Mouse (Mus musculus) heart, postnatal 14 days (tissue): ENCODE results near the gene Gm17067. TPM values are rescaled to one million over a fixed set of nuclear protein-coding genes. Genes with fewer than 3 reads are reported as not detected.
"Not testable (repeated sequence)": the region's sequence is repeated elsewhere in the genome, so short reads cannot be mapped to it uniquely, and the experiment has no call there.

ENCODE experiments used
- DNase-seq, 2 experiments: peaks; one replicate each; pipeline ENCODE4 v3.0.0; 2021 to 2022
- intact Hi-C: fragments of 180-260 bp; cut with DNase I; formaldehyde crosslinking; loops from one replicate; pipeline ENCODE4 v1.15.1; 2025
- long read RNA-seq, 2 experiments: library from polyadenylated mRNA; stranded (forward); transcript quantifications; one replicate each; pipeline ENCODE4 v2.0.0; 2021
- total RNA-seq, 2 experiments: library from RNA; stranded (reverse); gene quantifications; 2 replicates each; pipeline ENCODE4 v1.2.3; 2021

The Gm17067 gene
- not detected for total RNA-seq
- long read RNA-seq, experiment 1, partial matches to known transcripts = 0 of 1 reads
- long read RNA-seq, experiment 1, other reads (novel, unspliced or antisense) = 0 of 1 reads
- long read RNA-seq, experiment 2 = 0 reads

- DNase-seq = not testable (repeated sequence)
- intact Hi-C loops = loop anchor here (5.0 kb wide), 1 partner anchor 130 kb away; no protein-coding TSS in a partner anchor
Measured at GRCm38 (mm10) chr7:42726917-42727316, at the start of gene Gm17067. TSS of gene Gm17067 (minus strand) at chr7:42727017.

- intact Hi-C loops = no loop called here
- no peak for DNase-seq
Measured at GRCm38 (mm10) chr7:42749836-42750235, 23.0 kb upstream of the Gm17067 start.

- DNase-seq = no peak
- intact Hi-C loops = no loop called here
Measured at GRCm38 (mm10) chr7:42738536-42739210, 11.9 kb upstream of the Gm17067 start.

DNA sequence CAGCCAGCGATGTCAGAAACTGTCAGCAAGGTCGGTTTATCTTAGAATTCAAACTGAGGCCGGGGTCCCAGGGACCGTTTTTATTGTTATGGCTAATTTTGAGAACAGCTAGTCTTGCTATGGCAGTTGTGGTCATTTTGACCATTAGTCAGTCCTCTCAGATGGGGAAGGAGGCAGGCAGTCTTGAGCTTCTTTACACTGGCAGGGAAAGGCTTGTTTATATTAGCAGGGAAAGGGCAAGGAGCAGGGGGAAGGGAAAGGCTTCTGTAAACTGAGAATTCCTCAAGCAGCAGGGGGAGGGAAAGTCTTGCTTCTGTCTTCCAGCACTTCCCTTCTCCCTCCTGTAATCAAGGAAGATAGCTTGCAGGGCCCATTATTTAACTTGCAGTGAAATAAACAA, 33.6 kb downstream of the Gm17067 start:
- DNase-seq, intact Hi-C loops: not testable (repeated sequence)

GRCm38 (mm10) chr7:42692362-42693158, 34.3 kb downstream of the Gm17067 start, which contains the start of gene Zfp975:
TSS of gene Zfp975 (minus strand) at chr7:42692742.
- intact Hi-C loops = not testable (repeated sequence)

GRCm38 (mm10) chr7:42680081-42680480, 46.7 kb downstream of the Gm17067 start:
- intact Hi-C loops, DNase-seq: not testable (repeated sequence)

More at GRCm38 (mm10) chr7:42692362-42693158, 34.3 kb downstream of the Gm17067 start, which contains the start of gene Zfp975:
- DNase-seq = peak; percentile 79

- DNase-seq, intact Hi-C loops: not testable (repeated sequence)
Measured at GRCm38 (mm10) chr7:42679646-42680045, 47.2 kb downstream of the Gm17067 start.

- intact Hi-C loops, DNase-seq: not testable (repeated sequence)
Measured at GRCm38 (mm10) chr7:42660140-42660539, 66.7 kb downstream of the Gm17067 start.

Other genes with a start within 250 kb of the Gm17067 start
- 1 to 10 TPM; 6.8 to 7.2 TPM for gene Zfp141, start 221.3 kb downstream of the Gm17067 start, total RNA-seq
- not detected for gene Gm21028, start 148.4 kb downstream of the Gm17067 start, total RNA-seq
- under 1 TPM; 0.38 to 0.80 TPM for gene Zfp977, start 134.5 kb downstream of the Gm17067 start, total RNA-seq
- 1 to 10 TPM; 2.4 to 2.5 TPM for gene Zfp976, start 84.4 kb downstream of the Gm17067 start, total RNA-seq
- gene Zfp975, start 34.3 kb downstream of the Gm17067 start, total RNA-seq = 1 to 10 TPM; 5.0 to 5.4 TPM
- gene Vmn2r62, start 66.5 kb upstream of the Gm17067 start, total RNA-seq = not detected
- gene Gm2381, start 140.2 kb upstream of the Gm17067 start, total RNA-seq = not detected
- gene Vmn2r63, start 206.8 kb upstream of the Gm17067 start, total RNA-seq = not detected